Mouse (Mus musculus) adipocyte (in vitro differentiated cells): Measurements from ENCODE around the gene Mb.
A peak's percentile ranks its signal among the peaks of the same experiment; 100 is the strongest.

ENCODE experiments used
- DNase-seq: peaks from one replicate; pipeline ENCODE4 v3.0.0-alpha.2; 2016; ENCODE audit warnings: low spot score

Gene Mb

GRCm38 (mm10) chr15:77027117-77027516 lies 23.4 kb downstream of the Mb start:
- no peak for DNase-seq

GRCm38 (mm10) chr15:77025884-77026583 lies 24.4 kb downstream of the Mb start:
- DNase-seq: no peak

GRCm38 (mm10) chr15:77022401-77022957 lies 28.0 kb downstream of the Mb start:
- no peak for DNase-seq

- DNase-seq: no peak
Measured at GRCm38 (mm10) chr15:77021851-77022250, 28.6 kb downstream of the Mb start.

- DNase-seq: peak; percentile 28
Measured at GRCm38 (mm10) chr15:77021056-77021455, 29.4 kb downstream of the Mb start.

GRCm38 (mm10) chr15:77020136-77020535 lies 30.3 kb downstream of the Mb start:
- DNase-seq: peak; percentile 25

- DNase-seq: no peak
Measured at GRCm38 (mm10) chr15:77019533-77019932, 30.9 kb downstream of the Mb start.

GRCm38 (mm10) chr15:77018740-77019340 lies 31.6 kb downstream of the Mb start:
- peak; percentile 56 for DNase-seq

- no peak for DNase-seq
Measured at GRCm38 (mm10) chr15:77017897-77018296, 32.6 kb downstream of the Mb start.

GRCm38 (mm10) chr15:77016509-77016908 lies 34.0 kb downstream of the Mb start:
- DNase-seq: no peak

- no peak for DNase-seq
Measured at GRCm38 (mm10) chr15:77014985-77015384, 35.5 kb downstream of the Mb start.

- DNase-seq: no peak
Measured at GRCm38 (mm10) chr15:77014431-77014830, 36.0 kb downstream of the Mb start.

GRCm38 (mm10) chr15:77013753-77014241 lies 36.7 kb downstream of the Mb start:
- no peak for DNase-seq

- DNase-seq: no peak
Measured at GRCm38 (mm10) chr15:77008851-77009250, 41.6 kb downstream of the Mb start.

- peak; percentile 72 for DNase-seq
Measured at GRCm38 (mm10) chr15:77003868-77004215, 46.6 kb downstream of the Mb start.

- DNase-seq: no peak
Measured at GRCm38 (mm10) chr15:77003173-77003867, 47.1 kb downstream of the Mb start.

- DNase-seq: no peak
Measured at GRCm38 (mm10) chr15:76998878-76999588, 51.4 kb downstream of the Mb start.

- DNase-seq: no peak
Measured at GRCm38 (mm10) chr15:76998048-76998447, 52.4 kb downstream of the Mb start.

GRCm38 (mm10) chr15:76994413-76994812 lies 56.1 kb downstream of the Mb start:
- DNase-seq: no peak

GRCm38 (mm10) chr15:76987542-76988094 lies 62.9 kb downstream of the Mb start:
- DNase-seq: no peak

- no peak for DNase-seq
Measured at GRCm38 (mm10) chr15:76987137-76987536, 63.3 kb downstream of the Mb start.

- DNase-seq: peak; percentile 42
Measured at GRCm38 (mm10) chr15:76982745-76983144, 67.7 kb downstream of the Mb start.
